Mouse (Mus musculus) CD4-positive, CD25-positive, alpha-beta regulatory T cell, adult 9 weeks (primary cell): ENCODE data around the gene Ssty2. TPM values are rescaled to one million over a fixed set of nuclear protein-coding genes. Genes with fewer than 3 reads are reported as not detected.

Source experiments
- polyA plus RNA-seq: library from polyadenylated mRNA; unstranded; fragments of 100-300 nt; shearing (Covaris generic); gene quantifications from one replicate; pipeline ENCODE4 v1.2.1, GENCODE M21; 2017

The Ssty2 gene
- not detected for polyA plus RNA-seq

GRCm38 (mm10) chrY:67047972-67048371 is at the start of gene Ssty2:
Gene Ssty2 (minus strand): TSS chrY:67048072.

